Mouse (Mus musculus) bone marrow, adult 2 months (tissue): ENCODE data around the gene Gm20431.

Experiments
- CTCF ChIP-seq: fragments of 200-500 bp; IDR thresholded peaks from 2 replicates; pipeline ENCODE4 v1.5.1; 2011; ENCODE audit warnings: low read length, control low read depth; ENCODE audit not compliant: control insufficient read depth, insufficient read depth
- POLR2A ChIP-seq: fragments of 200-500 bp; IDR thresholded peaks from 2 replicates; pipeline ENCODE4 v1.6.1; 2011; ENCODE audit warnings: low read depth, mild to moderate bottlenecking, control low read depth, low read length, borderline replicate concordance; ENCODE audit not compliant: control insufficient read depth

DNA sequence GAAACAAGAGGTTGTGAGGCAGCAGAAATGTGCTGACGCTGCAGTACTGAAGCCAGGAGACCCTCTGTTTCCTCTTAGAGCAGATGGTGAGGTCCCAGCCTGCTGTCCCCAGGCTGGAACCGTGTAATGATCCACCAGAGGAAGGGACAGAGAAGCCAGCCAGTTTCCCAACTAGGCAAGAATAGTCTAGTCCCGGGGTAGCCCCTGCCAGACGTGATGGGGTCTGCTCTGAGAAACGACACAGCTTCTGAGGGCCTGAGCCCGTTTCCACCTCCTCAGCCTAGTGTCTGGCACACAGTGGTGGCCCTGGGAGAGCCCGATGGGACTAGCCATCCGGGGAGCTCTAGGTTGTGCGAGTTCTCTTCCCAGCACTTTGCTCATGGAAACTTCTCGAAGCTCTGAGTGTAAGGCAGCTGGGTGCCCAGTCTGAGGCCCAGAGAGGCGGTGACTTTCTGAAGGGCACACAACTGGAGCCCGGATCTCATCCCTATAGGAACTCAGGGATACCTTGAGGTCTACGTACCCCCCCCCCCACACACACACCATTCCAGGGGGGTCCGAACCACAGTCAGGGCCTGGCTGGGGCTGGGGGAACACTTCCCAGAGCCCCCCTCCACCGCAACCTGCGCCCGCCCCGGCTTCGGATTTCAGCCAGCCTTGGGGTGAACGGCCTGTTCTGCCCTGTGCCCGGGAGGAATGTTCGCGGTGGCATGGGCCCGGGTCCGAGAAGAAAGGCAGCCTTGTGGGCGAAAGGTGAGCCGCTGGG lies 64.4 kb downstream of the Gm20431 start:
- no peak for TF ChIP-seq CTCF
- TF ChIP-seq POLR2A, result no peak
